Mouse (Mus musculus) ES-E14 (cell line): ENCODE results near the gene Gm49380.

Source experiments
- ZC3H11A ChIP-seq: IDR thresholded peaks from 2 replicates; pipeline ENCODE4 v1.6.1; 2012; ENCODE audit warnings: low read depth, mild to moderate bottlenecking, inconsistent platforms, low read length, borderline replicate concordance
- ZNF384 ChIP-seq: IDR thresholded peaks from 2 replicates; pipeline ENCODE4 v1.6.1; 2012; ENCODE audit warnings: low read depth, low read length, inconsistent platforms

- no peak for TF ChIP-seq ZNF384
- no peak for TF ChIP-seq ZC3H11A
Measured at GRCm38 (mm10) chr9:44094737-44095136, 18.6 kb downstream of the Gm49380 start.
